Mouse (Mus musculus) cerebellum, adult 18-20 months (tissue): ENCODE data around the gene Rdh16f1.

Source experiments
- DNase-seq, 2 experiments: peaks; one replicate each; pipeline ENCODE4 v3.0.0; 2021

The Rdh16f1 gene

GRCm38 (mm10) chr10:127759181-127760110 is at the start of gene Rdh16f1, which contains the start of gene Rdh1:
Rdh16f1 (plus strand) TSS chr10:127759787.
Rdh1 (plus strand) TSS chr10:127759721.
- no peak for DNase-seq

- DNase-seq, result no peak
Measured at GRCm38 (mm10) chr10:127710331-127710730, 49.3 kb upstream of the Rdh16f1 start.

GRCm38 (mm10) chr10:127712736-127713135 is 46.9 kb upstream of the Rdh16f1 start:
- no peak for DNase-seq

DNA sequence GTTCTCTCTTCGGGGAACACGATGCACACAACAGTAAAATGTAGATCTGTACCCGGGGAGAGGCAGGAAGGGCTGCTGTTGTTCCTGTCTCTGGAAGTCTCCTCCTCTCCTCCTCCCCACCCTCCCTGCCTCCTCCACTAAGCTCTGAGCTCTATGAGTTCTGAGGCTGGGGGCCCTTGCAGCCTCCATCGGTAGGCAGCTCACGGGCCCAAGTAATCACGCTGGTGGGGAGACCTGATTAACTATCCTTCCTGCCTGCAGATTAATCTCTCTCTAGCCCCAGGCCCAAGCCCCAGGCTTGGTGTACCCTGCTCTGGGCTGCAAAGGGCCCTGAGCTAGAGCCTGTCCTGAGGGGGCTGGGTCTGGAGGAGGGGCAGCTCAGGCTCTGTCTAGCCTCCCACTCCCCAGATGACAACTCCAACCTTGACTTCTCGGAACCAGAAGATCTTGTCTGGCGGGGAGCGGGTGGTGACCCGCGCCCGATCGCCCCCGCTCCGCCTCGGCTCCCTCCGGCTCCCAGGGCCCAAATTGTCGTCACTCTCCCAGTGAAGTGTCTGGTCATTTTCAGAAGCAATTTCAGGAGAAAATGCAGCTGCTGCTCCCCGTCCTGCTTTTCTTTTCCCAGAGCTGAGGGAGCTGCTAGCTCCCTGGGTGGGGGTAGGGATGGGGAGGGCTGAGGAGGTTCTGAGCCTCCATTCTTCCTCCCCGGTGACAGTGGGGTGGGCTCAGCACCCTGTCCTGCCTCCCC is 37.7 kb upstream of the Rdh16f1 start:
- DNase-seq, result no peak

GRCm38 (mm10) chr10:127724178-127724577 is 35.4 kb upstream of the Rdh16f1 start, which contains the start of gene Tac2:
Tac2 (plus strand) TSS chr10:127724478.
- no peak for DNase-seq

DNA sequence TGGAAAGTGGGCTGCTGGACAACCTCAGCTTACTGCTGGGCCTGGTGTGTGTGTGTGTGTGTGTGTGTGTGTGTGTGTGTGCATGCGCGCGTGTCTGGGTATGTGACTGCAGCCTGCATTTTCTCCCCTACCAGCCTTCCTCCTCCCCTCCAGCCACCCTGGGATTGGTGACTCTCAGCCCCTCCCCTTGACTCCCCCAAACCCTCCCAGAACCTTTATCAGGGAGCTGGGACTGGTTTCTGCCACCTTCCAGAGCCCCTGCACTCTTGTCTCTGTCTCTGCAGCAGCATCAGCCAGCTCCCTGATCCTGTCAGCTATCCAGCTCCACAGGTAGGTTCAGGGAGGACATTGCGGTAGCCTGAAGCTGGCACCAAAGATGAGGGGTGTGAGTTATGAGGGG is 34.5 kb upstream of the Rdh16f1 start:
- no peak for DNase-seq

GRCm38 (mm10) chr10:127728437-127728836 is 31.1 kb upstream of the Rdh16f1 start:
- DNase-seq, result no peak

GRCm38 (mm10) chr10:127730285-127730932 is 29.2 kb upstream of the Rdh16f1 start:
- no peak for DNase-seq

GRCm38 (mm10) chr10:127730933-127731310 is 28.7 kb upstream of the Rdh16f1 start:
- no peak for DNase-seq

- no peak for DNase-seq
Measured at GRCm38 (mm10) chr10:127731397-127731796, 28.2 kb upstream of the Rdh16f1 start.

DNA sequence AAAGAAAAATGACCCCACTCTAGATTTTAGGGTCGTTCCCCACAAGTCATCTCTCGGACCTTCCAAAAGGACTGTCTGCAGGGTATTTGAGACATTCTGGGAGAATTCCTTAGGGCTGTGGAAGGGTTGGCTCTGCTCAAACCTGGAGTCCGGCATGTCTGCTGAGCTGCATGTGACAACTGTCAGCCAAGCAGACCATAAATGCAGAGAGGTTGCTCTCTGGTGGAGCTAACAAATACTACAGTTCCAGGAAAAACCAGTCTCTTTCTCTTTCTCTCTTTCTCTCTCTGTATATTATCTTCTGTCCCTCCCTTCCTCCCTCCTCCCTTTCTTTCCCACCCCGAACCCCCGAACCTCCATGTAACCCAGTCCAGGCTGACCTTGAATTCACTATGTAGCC is 25.2 kb upstream of the Rdh16f1 start:
- DNase-seq, result no peak

DNA sequence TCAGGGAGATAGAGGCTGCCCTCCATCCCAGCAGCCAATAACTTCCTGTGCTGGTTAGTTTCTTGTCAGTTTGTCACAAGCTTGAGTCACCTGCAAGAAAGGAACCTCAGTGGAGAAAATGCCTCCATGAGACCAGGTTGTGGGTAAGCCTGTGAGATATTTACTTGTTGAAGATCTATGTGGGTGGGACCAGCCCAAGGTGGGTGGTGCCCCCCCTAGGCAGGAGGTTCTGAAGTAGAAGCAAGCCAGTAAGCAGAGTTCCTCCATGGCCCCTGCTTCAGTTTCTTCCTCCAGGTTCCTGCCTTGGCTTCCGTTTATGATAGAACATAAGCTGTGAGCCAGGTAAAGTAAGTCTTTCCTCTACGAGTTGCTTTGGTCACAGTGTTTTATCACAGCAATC is 23.3 kb upstream of the Rdh16f1 start:
- no peak for DNase-seq

DNA sequence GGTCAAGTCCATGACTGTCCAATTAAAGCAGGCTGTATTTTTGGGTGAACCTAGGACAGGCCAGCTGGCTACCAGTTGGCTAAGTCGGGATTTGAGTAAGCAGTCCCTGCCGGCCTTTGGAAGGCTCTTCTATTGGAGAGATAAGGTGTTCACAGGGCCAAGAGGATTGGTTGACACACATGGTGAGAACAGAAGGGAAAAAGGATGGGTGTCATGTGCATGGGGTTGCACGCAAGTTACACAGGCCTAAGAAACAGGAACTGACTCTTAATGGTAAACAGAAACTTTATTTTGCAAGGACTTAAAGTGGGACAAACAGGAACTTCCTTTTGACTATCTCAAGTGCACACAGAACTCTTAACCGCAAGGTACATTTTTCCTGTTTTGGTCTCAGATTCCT is 22.7 kb upstream of the Rdh16f1 start:
- DNase-seq, result no peak

- no peak for DNase-seq
Measured at GRCm38 (mm10) chr10:127737552-127737951, 22.0 kb upstream of the Rdh16f1 start.

- DNase-seq, result peak; percentile 42 to 43
Measured at GRCm38 (mm10) chr10:127738151-127738882, 21.3 kb upstream of the Rdh16f1 start.

DNA sequence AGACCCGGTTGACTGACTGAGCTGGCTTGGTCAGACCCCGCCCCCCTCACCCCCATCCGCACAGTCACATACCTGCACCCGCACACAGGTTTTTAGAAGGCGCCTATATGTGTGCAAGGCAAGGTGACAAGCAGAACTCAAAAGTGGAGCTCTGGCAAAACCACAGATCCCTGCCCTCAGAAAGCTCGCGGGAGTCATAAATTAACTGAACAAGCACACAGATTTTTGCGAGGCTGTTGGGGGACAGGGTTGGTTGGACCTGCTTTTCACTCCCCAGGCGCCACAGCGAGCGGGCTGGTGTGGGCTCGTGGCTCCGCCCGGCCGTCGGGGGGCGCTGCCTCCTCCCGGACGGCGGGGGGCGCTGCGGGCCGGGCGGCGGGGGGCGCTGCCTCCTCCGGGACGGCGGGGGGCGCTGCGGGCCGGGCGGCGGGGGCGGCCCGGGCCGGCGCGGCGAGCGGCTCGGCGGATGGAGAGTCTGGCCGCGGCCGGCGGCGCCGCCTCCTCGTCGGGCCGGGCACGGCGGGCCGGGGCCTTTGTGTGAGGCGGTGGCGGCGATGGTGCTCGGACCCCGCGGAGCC is 20.4 kb upstream of the Rdh16f1 start, which contains the start of gene Zbtb39:
TSS of gene Zbtb39 (plus strand) at position 456 of the 578 bp plus-strand sequence.
- DNase-seq, result peak; percentile 71 to 88

DNA sequence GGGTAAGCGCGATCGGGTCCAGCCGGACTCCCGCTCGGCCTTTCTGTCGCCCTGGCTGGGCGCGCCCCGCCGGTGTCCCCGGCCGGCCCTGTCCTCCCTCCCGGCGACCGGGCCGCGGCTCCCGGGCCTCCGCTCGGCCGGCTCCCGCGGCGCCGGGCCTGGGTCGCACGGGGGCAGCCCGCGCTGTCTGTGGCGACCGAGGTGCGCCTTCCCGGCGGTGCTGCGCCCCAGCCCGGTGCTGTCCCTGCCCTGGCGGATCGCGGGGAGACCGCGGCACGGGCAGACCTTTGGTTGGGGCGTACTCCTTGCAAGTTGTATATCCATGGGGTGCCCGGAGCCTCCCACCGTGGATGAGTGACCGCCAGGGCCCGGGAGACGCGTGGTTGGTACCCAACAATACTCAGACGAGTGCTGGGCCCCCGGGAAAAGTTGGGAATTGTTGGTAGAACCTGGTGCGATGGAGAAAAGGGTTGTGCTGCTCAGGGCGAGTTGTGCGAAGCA is 19.9 kb upstream of the Rdh16f1 start:
- peak in 1 of 2 experiments; percentile 31 for DNase-seq

DNA sequence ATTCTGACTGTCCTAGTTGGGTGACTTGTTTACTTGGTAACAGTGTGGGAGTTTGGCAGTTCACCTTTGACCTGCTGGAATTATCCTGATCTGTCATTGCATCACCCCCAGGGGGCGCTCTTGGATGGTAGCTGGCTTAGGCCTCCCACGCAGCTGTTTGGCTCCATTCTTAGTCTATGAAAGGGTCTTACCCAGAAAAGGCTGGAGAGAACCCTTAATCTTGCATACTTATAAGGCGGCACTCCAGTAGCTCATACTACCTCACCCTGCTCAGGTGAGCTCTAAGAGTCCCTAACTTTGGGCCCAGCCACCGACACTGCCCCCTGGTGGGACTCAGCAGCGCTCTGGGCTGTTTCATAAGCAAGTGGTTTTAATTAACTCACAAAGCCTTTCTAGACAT is 14.9 kb upstream of the Rdh16f1 start:
- DNase-seq, result peak in 1 of 2 experiments; percentile 36

DNA sequence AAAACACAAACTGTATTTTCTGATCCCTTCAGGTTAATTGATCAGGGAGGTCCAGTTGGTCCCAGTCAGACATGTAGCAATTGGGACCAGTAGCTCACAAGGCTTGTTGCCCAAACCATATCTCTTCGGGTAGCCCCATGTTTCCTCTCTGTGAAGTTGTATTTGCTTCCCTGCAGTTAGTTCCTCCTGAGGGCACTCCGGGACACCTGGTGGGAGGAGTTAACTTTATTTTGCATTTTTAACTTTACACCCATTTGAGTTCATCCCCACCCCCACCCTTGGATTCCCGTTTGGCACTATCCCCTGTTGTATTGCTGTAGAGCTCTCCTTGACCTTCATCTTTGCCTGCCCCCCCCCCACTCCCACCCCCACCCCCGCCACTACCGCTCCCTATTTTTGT is 13.7 kb upstream of the Rdh16f1 start:
- no peak for DNase-seq

DNA sequence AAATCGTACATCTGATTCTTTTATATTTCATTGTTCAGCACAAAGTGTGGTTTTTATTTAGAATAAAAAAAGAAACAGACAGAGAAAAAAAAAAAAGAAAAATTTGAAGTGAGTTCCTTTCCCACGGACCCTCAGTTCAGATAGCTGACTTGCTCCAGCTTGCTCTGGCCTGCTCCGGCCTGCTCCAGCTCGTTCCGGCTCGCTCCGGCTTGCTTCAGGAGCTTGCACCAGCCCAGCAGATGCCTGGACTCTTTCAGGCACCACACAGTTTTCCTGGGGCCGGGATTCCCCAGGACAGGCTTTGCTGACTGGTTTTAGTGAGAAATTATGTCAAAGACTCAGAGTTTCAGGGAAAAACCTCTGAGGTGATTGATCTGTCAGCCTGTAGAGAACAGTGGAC is 12.3 kb upstream of the Rdh16f1 start:
- DNase-seq, result no peak

- DNase-seq, result no peak
Measured at GRCm38 (mm10) chr10:127748847-127749612, 10.6 kb upstream of the Rdh16f1 start.
